Mouse (Mus musculus) bone marrow macrophage, adult 2 months (primary cell): ENCODE measurements around the gene Recql5. TPM values are rescaled to one million over a fixed set of nuclear protein-coding genes. Genes with fewer than 3 reads are reported as not detected.

Source experiments
- H3K27ac ChIP-seq: 2 replicates; pipeline ENCODE4 v1.5.1; 2012; ENCODE audit warnings: low read depth, low read length; ENCODE audit not compliant: insufficient read depth
- H3K4me1 ChIP-seq: 2 replicates; pipeline ENCODE4 v1.6.1; 2012; ENCODE audit warnings: low read length; ENCODE audit not compliant: control insufficient read depth, insufficient read depth
- H3K4me3 ChIP-seq: 2 replicates; pipeline ENCODE4 v1.5.1; 2012; ENCODE audit warnings: mild to moderate bottlenecking, low read length, moderate library complexity; ENCODE audit not compliant: insufficient read depth
- CTCF ChIP-seq: IDR thresholded peaks from 2 replicates; pipeline ENCODE4 v1.5.1; 2012; ENCODE audit warnings: low read depth, mild to moderate bottlenecking, low read length, moderate library complexity
- POLR2A ChIP-seq: IDR thresholded peaks from 2 replicates; pipeline ENCODE4 v1.6.1; 2012; ENCODE audit warnings: mild to moderate bottlenecking, low read depth, low read length, borderline replicate concordance
- polyA plus RNA-seq: library from polyadenylated mRNA; stranded (reverse); fragments of >200 nt; gene quantifications from 2 replicates; pipeline ENCODE4 v1.2.4, GENCODE M21; 2012; ENCODE audit not compliant: missing spikeins, insufficient read depth, insufficient read length

The Recql5 gene
- polyA plus RNA-seq, 1 experiment: 19.9 TPM

- H3K4me3 ChIP-seq: no peak overlapping the region
- no peak overlapping the region for H3K27ac ChIP-seq
- H3K4me1 ChIP-seq: no peaks in the 10 kb centered on the region
- no peak for TF ChIP-seq POLR2A
- TF ChIP-seq CTCF: no peak
These were observed 16.7 kb downstream of the Recql5 start for GRCm38 (mm10) chr11:115916579-115916978.

DNA sequence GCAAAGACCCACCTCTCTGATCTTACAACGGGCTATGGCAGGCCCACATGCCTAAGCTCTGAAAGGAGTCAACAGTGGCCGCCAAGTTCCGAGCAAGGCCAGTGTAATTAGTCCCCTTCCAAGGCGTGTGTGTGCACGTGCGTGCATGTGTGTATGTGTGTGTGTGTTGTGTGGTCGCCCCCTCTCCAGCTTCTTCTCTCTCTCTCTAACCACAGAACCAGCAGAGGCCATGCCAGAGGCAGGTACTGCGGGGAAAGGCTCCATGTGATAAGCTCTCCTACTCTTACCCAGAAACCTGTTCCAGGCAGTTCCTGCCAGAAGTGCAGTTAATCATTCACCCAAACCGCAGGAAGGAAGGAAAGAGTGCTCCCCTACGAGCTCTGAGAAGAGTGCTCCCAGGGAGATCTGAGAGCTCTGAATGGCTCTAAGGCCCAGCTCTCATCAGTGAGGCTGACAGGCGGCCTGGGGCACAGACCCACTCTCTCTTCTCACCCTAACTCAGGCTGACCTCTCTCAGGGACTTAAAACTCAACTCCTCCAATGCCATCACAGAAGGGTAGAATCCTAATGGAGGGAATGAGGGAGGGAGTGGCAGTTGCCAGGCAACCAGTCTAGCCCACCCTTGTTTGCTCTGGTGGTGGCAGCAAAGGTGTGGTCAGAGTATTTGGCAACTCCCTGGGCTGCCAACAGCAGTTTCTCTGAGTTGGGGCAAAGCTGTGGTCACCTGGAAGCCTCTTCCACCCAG is 21.5 kb downstream of the Recql5 start, which contains the start of gene Smim6:
Smim6 (plus strand) TSS at position 386 of the 745 bp plus-strand sequence.
- TF ChIP-seq POLR2A (no peak), CTCF (no peak)
- H3K4me1 ChIP-seq: no peaks in the 10 kb centered on the region
- no peak within 1 kb of the TSS for H3K27ac ChIP-seq
- no peak within 1 kb of the TSS for H3K4me3 ChIP-seq

- H3K27ac ChIP-seq: no peak overlapping the region
- TF ChIP-seq CTCF: no peak
- TF ChIP-seq POLR2A: no peak
- H3K4me1 ChIP-seq: no peaks in the 10 kb centered on the region
- H3K4me3 ChIP-seq: no peak overlapping the region
These were observed 22.1 kb downstream of the Recql5 start for GRCm38 (mm10) chr11:115911134-115911561.

GRCm38 (mm10) chr11:115906521-115906920 is 26.8 kb downstream of the Recql5 start:
- H3K4me3 ChIP-seq: no peak overlapping the region
- H3K27ac ChIP-seq: no peak overlapping the region
- H3K4me1 ChIP-seq: peaks cover 31% of the 10 kb centered on the region
- TF ChIP-seq POLR2A: no peak
- TF ChIP-seq CTCF: no peak

DNA sequence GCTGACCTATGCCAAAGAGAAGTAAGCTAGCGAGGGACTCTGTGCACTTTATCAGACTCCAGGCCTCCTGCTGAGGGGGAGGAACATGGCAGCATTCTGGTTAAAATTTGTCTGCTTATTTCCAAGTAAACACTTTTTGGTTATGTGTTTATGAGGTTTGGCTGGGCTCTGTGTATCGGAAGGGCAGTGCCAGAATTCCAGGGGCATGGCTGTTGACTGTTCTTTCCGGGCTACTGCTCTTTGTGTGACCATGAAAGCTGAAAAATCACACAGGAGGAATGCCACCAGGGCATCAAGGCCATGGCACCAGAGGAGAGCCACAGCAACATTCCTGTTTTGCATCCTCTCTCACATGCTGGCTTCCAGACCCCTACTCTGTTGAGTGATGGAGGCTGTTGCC is 27.2 kb downstream of the Recql5 start:
- TF ChIP-seq CTCF: no peak
- Histone ChIP-seq H3K4me3 (no peak overlapping the region), H3K4me1 (peaks cover 33% of the 10 kb centered on the region), H3K27ac (no peak overlapping the region)

- no peak overlapping the region for H3K27ac ChIP-seq
- H3K4me1 ChIP-seq: peaks cover 33% of the 10 kb centered on the region
- no peak overlapping the region for H3K4me3 ChIP-seq
- TF ChIP-seq CTCF: no peak
- no peak for TF ChIP-seq POLR2A
These were observed 28.1 kb downstream of the Recql5 start for GRCm38 (mm10) chr11:115904956-115905790.

- H3K4me1 ChIP-seq: peaks cover 33% of the 10 kb centered on the region
- TF ChIP-seq CTCF (no peak), POLR2A (no peak)
- no peak overlapping the region for H3K4me3 ChIP-seq
- H3K27ac ChIP-seq: peak overlapping the region; percentile 85
These were observed 28.9 kb downstream of the Recql5 start for GRCm38 (mm10) chr11:115904231-115904955.

DNA sequence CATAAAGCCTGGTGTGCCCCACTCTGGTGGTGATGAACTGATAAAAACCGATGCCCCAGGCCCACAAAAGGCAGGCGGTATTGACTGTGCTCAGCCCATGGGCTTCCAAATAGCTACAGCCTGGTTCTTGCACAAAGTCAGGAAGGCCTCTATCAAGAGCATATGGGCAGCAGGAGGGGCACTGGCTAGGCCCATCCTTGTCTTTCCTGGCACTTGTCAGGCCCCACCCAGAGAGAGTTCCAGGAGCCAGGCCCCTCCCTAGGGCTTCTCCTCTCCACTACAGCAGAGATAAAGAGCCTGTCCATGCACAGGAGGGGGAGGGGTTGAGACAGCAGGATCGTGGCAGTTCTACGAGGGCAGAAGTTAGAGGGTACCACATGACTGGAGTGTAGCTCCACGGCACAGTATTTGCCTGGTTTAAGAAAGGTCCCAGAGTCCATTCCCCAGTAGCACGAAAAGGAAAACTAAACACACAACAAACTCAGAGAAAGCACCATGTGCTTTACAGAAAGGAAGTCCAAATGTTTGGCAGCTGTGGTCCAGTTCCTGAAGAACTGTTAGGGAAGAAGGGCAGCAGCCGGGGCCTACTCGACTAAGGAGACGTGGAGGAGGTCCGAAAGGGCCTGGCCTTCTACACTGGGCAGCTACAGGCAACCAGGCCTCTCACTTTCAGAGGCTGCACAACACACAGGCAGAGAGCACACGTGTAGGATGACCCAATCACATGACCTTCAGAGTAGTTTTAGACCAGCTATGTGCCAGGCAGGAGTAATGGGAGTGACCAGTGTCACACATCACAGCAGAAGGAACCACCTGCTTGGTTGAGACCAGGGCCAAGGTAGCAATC is 29.7 kb downstream of the Recql5 start:
- Histone ChIP-seq H3K4me3 (no peak overlapping the region), H3K4me1 (peaks cover 33% of the 10 kb centered on the region), H3K27ac (peak overlapping the region; percentile 85)
- TF ChIP-seq POLR2A: no peak
- no peak for TF ChIP-seq CTCF

DNA sequence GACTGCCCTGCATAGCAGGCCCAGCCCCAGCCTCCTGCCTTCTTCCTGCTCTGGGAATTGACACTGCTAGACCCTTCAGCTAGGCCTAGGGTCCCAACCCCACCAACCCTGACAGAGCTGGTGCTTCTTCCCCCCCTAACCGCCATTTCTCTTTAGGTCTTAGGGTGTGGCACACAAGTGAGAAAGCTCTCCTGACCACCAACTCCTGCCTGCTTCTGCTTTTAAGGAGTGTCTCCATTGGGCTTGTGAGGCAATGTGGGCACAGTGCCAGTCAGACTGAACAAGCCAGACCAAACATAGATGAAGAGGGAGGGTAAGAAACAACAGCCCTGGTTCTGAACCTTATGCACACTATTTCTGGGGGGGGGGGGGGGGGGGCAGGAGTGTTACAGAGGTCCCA is 30.4 kb downstream of the Recql5 start:
- peak overlapping the region; percentile 85 for H3K27ac ChIP-seq
- peaks cover 33% of the 10 kb centered on the region for H3K4me1 ChIP-seq
- TF ChIP-seq POLR2A: no peak
- no peak for TF ChIP-seq CTCF
- H3K4me3 ChIP-seq: no peak overlapping the region
